Mouse (Mus musculus) kidney, embryonic 14.5 days (tissue): ENCODE measurements at regions not wholly inside any gene's neighbourhood (a gene's known extent, or its start where the extent isn't known, plus 50 kb on each side); places are given as distances from the start of the nearest gene placed in this dataset.
"Not testable (repeated sequence)": the region's sequence is repeated elsewhere in the genome, so short reads cannot be mapped to it uniquely, and the experiment has no call there.

Source experiments
- ATAC-seq: fragments of 200-750 bp; cut with Nextera tagmentation; 2 replicates; pipeline ENCODE4 v1.8.0; 2017; ENCODE audit warnings: moderate number of reproducible peaks, mild to moderate bottlenecking, moderate TSS enrichment, moderate library complexity; ENCODE audit not compliant: low FRiP score, low TSS enrichment
- H3K27ac ChIP-seq: fragments of 300-500 bp; sonication (generic); 2 replicates; pipeline ENCODE4 v1.5.1; 2014; ENCODE audit warnings: low read depth, mild to moderate bottlenecking, low read length, moderate library complexity, mixed read lengths
- H3K27me3 ChIP-seq: fragments of 300-500 bp; sonication (generic); 2 replicates; pipeline ENCODE4 v1.6.1; 2014; ENCODE audit warnings: mild to moderate bottlenecking, low read length; ENCODE audit not compliant: control insufficient read depth, insufficient read depth
- H3K36me3 ChIP-seq: fragments of 300-500 bp; sonication (generic); 2 replicates; pipeline ENCODE4 v1.6.1; 2014; ENCODE audit warnings: low read length, mixed read lengths; ENCODE audit not compliant: control insufficient read depth, insufficient read depth
- H3K4me1 ChIP-seq: fragments of 300-500 bp; sonication (generic); 2 replicates; pipeline ENCODE4 v1.6.1; 2014; ENCODE audit warnings: low read length, mixed read lengths; ENCODE audit not compliant: control insufficient read depth, insufficient read depth
- H3K4me2 ChIP-seq: fragments of 300-500 bp; sonication (generic); replicated peaks from 2 replicates; pipeline ENCODE4 v1.6.1; 2014; ENCODE audit warnings: low read depth, mild to moderate bottlenecking, low read length
- H3K4me3 ChIP-seq: fragments of 300-500 bp; sonication (generic); 2 replicates; pipeline ENCODE4 v1.5.1; 2014; ENCODE audit warnings: mild to moderate bottlenecking, low read length
- H3K9ac ChIP-seq: fragments of 300-500 bp; sonication (generic); 2 replicates; pipeline ENCODE4 v1.6.1; 2014; ENCODE audit warnings: low read depth, mild to moderate bottlenecking, low read length, moderate library complexity
- H3K9me3 ChIP-seq: fragments of 300-500 bp; sonication (generic); 2 replicates; pipeline ENCODE4 v1.6.1; 2016; ENCODE audit warnings: low read length; ENCODE audit not compliant: control insufficient read depth
- WGBS: fragments of 180-500 bp; shearing (Covaris S2); extraction: QIAGEN DNeasy Blood & Tissue Kit; methylation state at CpG from one replicate; pipeline ENCODE4 v1.1.7; 2014; 5-methylcytosine and 5-hydroxymethylcytosine counted together

- not testable (repeated sequence) for H3K4me1 ChIP-seq
Measured at GRCm38 (mm10) chr7:60352206-60352605, 212.2 kb upstream of the Snrpn start.

More at GRCm38 (mm10) chr7:60352206-60352605, 212.2 kb upstream of the Snrpn start:
- not testable (repeated sequence) for H3K27ac ChIP-seq, H3K9me3 ChIP-seq, H3K4me2 ChIP-seq, H3K27me3 ChIP-seq, H3K36me3 ChIP-seq, H3K9ac ChIP-seq, ATAC-seq, H3K4me3 ChIP-seq
- 73% methylated on average over 2 of the region's 2 CpGs for WGBS
